Mouse (Mus musculus): ENCODE data around the gene Olfr90. TPM values are rescaled to one million over a fixed set of nuclear protein-coding genes. Genes with fewer than 3 reads are reported as not detected.

The Olfr90 gene
- total RNA-seq, 2 experiments from 2014 or later, result not detected

Other genes with a start within 250 kb of the Olfr90 start
- gene Trim15, start 221.3 kb downstream of the Olfr90 start, total RNA-seq (2021), result not detected
- under 1 TPM; 0.41 to 0.64 TPM for gene Trim10, start 218.9 kb downstream of the Olfr90 start, total RNA-seq (2021)
- gene Trim40, start 198.4 kb downstream of the Olfr90 start, total RNA-seq (2021), result not detected
- not detected for gene Trim31, start 190.4 kb downstream of the Olfr90 start, total RNA-seq (2021)
- gene Rnf39, start 145.6 kb downstream of the Olfr90 start, total RNA-seq (2021), result under 1 TPM; 0.76 to 0.92 TPM
- 10 to 100 TPM; 95.1 to 96.8 TPM for gene Ppp1r11, start 136.8 kb downstream of the Olfr90 start, total RNA-seq (2021)
- 10 to 100 TPM; 24.1 to 27.6 TPM for gene Znrd1, start 129.9 kb downstream of the Olfr90 start, total RNA-seq (2021)
- 10 to 100 TPM; 13.3 to 13.5 TPM for gene Znrd1as, start 129.9 kb downstream of the Olfr90 start, total RNA-seq (2021)
- gene 2410137M14Rik, start 107.3 kb downstream of the Olfr90 start, total RNA-seq (2021), result not detected
- not detected for gene H2-M5, start 99.0 kb downstream of the Olfr90 start, total RNA-seq (2021)
- gene Zfp57, start 87.3 kb downstream of the Olfr90 start, total RNA-seq (2021), result 1 to 10 TPM; 1.0 to 1.8 TPM
- not detected for gene Mog, start 65.1 kb downstream of the Olfr90 start, total RNA-seq (2021)
- 1 to 10 TPM; 8.6 to 9.4 TPM for gene Gabbr1, start 42.5 kb downstream of the Olfr90 start, total RNA-seq (2021)
- not detected for gene Olfr91, start 9.8 kb upstream of the Olfr90 start, total RNA-seq (2021)
- gene Olfr92, start 31.6 kb upstream of the Olfr90 start, total RNA-seq (2021), result not detected
- gene Olfr93, start 73.0 kb upstream of the Olfr90 start, total RNA-seq (2021), result not detected
- gene Ubd, start 105.4 kb upstream of the Olfr90 start, total RNA-seq (2021), result not detected
- gene Olfr94, start 112.5 kb upstream of the Olfr90 start, total RNA-seq (2021), result not detected
- not detected for gene Olfr95, start 124.6 kb upstream of the Olfr90 start, total RNA-seq (2021)
- not detected for gene Olfr96, start 131.6 kb upstream of the Olfr90 start, total RNA-seq (2021)
- gene Olfr97, start 148.8 kb upstream of the Olfr90 start, total RNA-seq (2021), result not detected
- gene Olfr98, start 175.2 kb upstream of the Olfr90 start, total RNA-seq (2021), result not detected
- 1 to 10 TPM; 2.8 to 3.7 TPM for gene H2-M3, start 181.7 kb upstream of the Olfr90 start, total RNA-seq (2021)
- gene Olfr99, start 195.0 kb upstream of the Olfr90 start, total RNA-seq (2021), result not detected
- gene Olfr101, start 215.8 kb upstream of the Olfr90 start, total RNA-seq (2021), result not detected
- gene Olfr102, start 228.6 kb upstream of the Olfr90 start, total RNA-seq (2021), result not detected